Mouse (Mus musculus): ENCODE measurements around the gene Cdpf1. TPM values are rescaled to one million over a fixed set of nuclear protein-coding genes. Genes with fewer than 3 reads are reported as not detected.

Gene Cdpf1
- total and polyA plus RNA-seq, 3 experiments = 10.9 to 14.7 (median 14.7) TPM

GRCm38 (mm10) chr15:85776241-85776640, 35.3 kb downstream of the Cdpf1 start:
- Histone ChIP-seq H3K36me3 (replicated peaks) (no peaks in the 10 kb centered on the region), H3K9me3 (replicated peaks) (no peaks in the 10 kb centered on the region), H3K4me1 (ENCODE audit: insufficient read depth, low read depth, low read length) (no peaks in the 10 kb centered on the region), H3K4me3 (ENCODE audit: low read depth, low read length) (no peak overlapping the region), H3K27me3 (ENCODE audit: insufficient read depth, low read length) (no peaks in the 10 kb centered on the region)
- ATAC-seq (ENCODE audit: extremely low read depth, insufficient number of reproducible peaks, low FRiP score, poor library complexity, severe bottlenecking) (no peak), DNase-seq (ENCODE audit: low spot score) (no peak)
- TF ChIP-seq GATA1 (IDR thresholded peaks at IDR 0.05; ENCODE audit: borderline replicate concordance, low read length) = no peak

DNA sequence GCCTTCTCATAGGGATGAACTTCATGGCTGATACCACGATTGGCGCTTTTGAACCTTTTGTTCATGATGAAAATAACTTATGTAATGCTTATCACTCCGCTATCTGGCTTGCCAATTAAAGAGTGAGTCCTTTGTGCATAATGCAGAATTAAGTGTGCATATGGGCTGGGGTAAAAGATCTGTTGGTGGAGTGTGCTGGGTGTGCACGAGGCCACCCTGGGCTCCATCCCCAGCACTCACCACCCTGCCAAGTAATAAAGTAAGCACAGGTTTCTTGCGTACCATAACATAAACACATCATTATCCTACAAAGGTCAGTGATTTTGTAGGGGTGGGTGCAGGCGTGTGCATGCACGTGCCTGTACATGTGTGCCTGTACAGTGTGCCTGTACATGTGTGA, 36.5 kb downstream of the Cdpf1 start:
- no peaks in the 10 kb centered on the region; the same call in 1 of the 2 replicates for H3K27me3 ChIP-seq (ENCODE audit: insufficient read depth, low read length)
- H3K4me1 ChIP-seq (ENCODE audit: insufficient read depth, low read depth, low read length) = no peaks in the 10 kb centered on the region
- DNase-seq (ENCODE audit: low spot score) (no peak), ATAC-seq (ENCODE audit: extremely low read depth, insufficient number of reproducible peaks, low FRiP score, poor library complexity, severe bottlenecking) (no peak)
- H3K36me3 ChIP-seq (replicated peaks) = no peaks in the 10 kb centered on the region
- H3K4me3 ChIP-seq (ENCODE audit: low read depth, low read length) = no peak overlapping the region
- no peak for TF ChIP-seq GATA2 (IDR thresholded peaks at IDR 0.05; ENCODE audit: borderline replicate concordance, low read depth, low read length)
- TF ChIP-seq TAL1 (conservative IDR thresholded peaks at IDR 0.05; ENCODE audit: low read depth, low read length) = no peak
- no peak for TF ChIP-seq CTCF (IDR thresholded peaks at IDR 0.05; ENCODE audit: low read depth, low read length)
- no peak for TF ChIP-seq GATA1 (IDR thresholded peaks at IDR 0.05; ENCODE audit: borderline replicate concordance, low read length)
- no peak for TF ChIP-seq POLR2AphosphoS5 (IDR thresholded peaks at IDR 0.05; ENCODE audit: insufficient replicate concordance, low read depth, low read length)
- no peaks in the 10 kb centered on the region for H3K9me3 ChIP-seq (replicated peaks)

GRCm38 (mm10) chr15:85774419-85774818, 37.1 kb downstream of the Cdpf1 start:
- TF ChIP-seq TAL1 (conservative IDR thresholded peaks at IDR 0.05; ENCODE audit: low read depth, low read length) (no peak), CTCF (IDR thresholded peaks at IDR 0.05; ENCODE audit: low read depth, low read length) (no peak), GATA1 (IDR thresholded peaks at IDR 0.05; ENCODE audit: borderline replicate concordance, low read length) (no peak), POLR2AphosphoS5 (IDR thresholded peaks at IDR 0.05; ENCODE audit: insufficient replicate concordance, low read depth, low read length) (no peak), GATA2 (IDR thresholded peaks at IDR 0.05; ENCODE audit: borderline replicate concordance, low read depth, low read length) (no peak)
- Histone ChIP-seq H3K4me1 (ENCODE audit: insufficient read depth, low read depth, low read length) (no peaks in the 10 kb centered on the region), H3K4me3 (ENCODE audit: low read depth, low read length) (no peak overlapping the region), H3K27me3 (ENCODE audit: insufficient read depth, low read length) (no peaks in the 10 kb centered on the region; the same call in 1 of the 2 replicates), H3K9me3 (replicated peaks) (no peaks in the 10 kb centered on the region), H3K36me3 (replicated peaks) (no peaks in the 10 kb centered on the region)
- no peak for ATAC-seq (ENCODE audit: extremely low read depth, insufficient number of reproducible peaks, low FRiP score, poor library complexity, severe bottlenecking)
- no peak for DNase-seq (ENCODE audit: low spot score)

- ATAC-seq (ENCODE audit: extremely low read depth, insufficient number of reproducible peaks, low FRiP score, poor library complexity, severe bottlenecking) = no peak
Observed at GRCm38 (mm10) chr15:85772146-85772740, 39.3 kb downstream of the Cdpf1 start.

DNA sequence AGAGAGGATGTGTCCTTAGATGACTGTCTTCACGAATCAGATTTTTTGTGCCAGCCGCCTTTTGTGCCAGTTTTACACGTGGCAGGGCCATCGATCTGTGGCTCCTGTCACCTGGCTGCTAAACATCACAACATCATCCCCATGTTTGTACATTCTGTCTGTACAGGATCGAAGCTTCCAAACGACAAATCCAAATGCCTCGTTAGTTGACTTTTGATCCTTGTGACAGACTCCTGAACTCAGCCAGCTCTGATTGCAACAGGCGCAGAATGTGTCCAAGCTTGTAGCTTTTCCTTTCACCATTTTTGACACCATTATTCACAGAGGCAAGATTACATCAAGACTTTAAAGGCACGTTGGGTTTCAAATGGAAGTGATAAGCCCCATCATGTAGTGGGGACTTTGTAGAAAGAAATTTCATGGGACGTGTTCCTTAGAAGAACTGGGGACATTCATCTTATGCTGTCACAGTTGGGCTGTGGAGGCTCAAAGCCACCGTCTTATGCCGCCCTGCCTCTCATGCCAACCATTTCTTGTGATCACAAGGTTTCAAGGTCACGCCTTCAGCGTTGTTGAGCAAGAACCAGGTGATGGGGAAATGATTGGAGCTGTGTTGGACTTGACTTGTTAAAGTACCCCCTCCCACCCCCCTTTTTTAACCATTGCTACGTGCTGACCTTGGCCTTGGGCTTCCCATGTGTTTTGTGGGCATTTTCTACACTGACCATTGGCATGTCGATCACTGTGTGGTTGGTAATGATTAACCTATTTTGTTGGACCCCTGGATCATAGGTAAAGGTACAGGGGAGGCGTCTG, 40.0 kb downstream of the Cdpf1 start:
- no peak for TF ChIP-seq POLR2AphosphoS5 (IDR thresholded peaks at IDR 0.05; ENCODE audit: insufficient replicate concordance, low read depth, low read length)
- no peak for TF ChIP-seq GATA1 (IDR thresholded peaks at IDR 0.05; ENCODE audit: borderline replicate concordance, low read length)
- TF ChIP-seq TAL1 (conservative IDR thresholded peaks at IDR 0.05; ENCODE audit: low read depth, low read length) = no peak
- TF ChIP-seq GATA2 (IDR thresholded peaks at IDR 0.05; ENCODE audit: borderline replicate concordance, low read depth, low read length) = no peak
- no peak for TF ChIP-seq CTCF (IDR thresholded peaks at IDR 0.05; ENCODE audit: low read depth, low read length)
- no peaks in the 10 kb centered on the region for H3K4me1 ChIP-seq (ENCODE audit: insufficient read depth, low read depth, low read length)
- H3K36me3 ChIP-seq (replicated peaks) = no peaks in the 10 kb centered on the region
- no peak overlapping the region for H3K4me3 ChIP-seq (ENCODE audit: low read depth, low read length)
- H3K27me3 ChIP-seq (ENCODE audit: insufficient read depth, low read length) = no peaks in the 10 kb centered on the region; the same call in 1 of the 2 replicates
- DNase-seq (ENCODE audit: low spot score) (no peak), ATAC-seq (ENCODE audit: extremely low read depth, insufficient number of reproducible peaks, low FRiP score, poor library complexity, severe bottlenecking) (no peak)
- no peaks in the 10 kb centered on the region for H3K9me3 ChIP-seq (replicated peaks)

More at GRCm38 (mm10) chr15:85772146-85772740, 39.3 kb downstream of the Cdpf1 start:
- no peaks in the 10 kb centered on the region for H3K36me3 ChIP-seq (replicated peaks)
- H3K9me3 ChIP-seq (replicated peaks) = no peaks in the 10 kb centered on the region
- DNase-seq (ENCODE audit: low spot score) = no peak
- TF ChIP-seq TAL1 (conservative IDR thresholded peaks at IDR 0.05; ENCODE audit: low read depth, low read length) = no peak
- no peak for TF ChIP-seq CTCF (IDR thresholded peaks at IDR 0.05; ENCODE audit: low read depth, low read length)
- TF ChIP-seq GATA1 (IDR thresholded peaks at IDR 0.05; ENCODE audit: borderline replicate concordance, low read length) = no peak
- TF ChIP-seq GATA2 (IDR thresholded peaks at IDR 0.05; ENCODE audit: borderline replicate concordance, low read depth, low read length) = no peak
- no peak overlapping the region for H3K4me3 ChIP-seq (ENCODE audit: low read depth, low read length)
- no peaks in the 10 kb centered on the region; the same call in 1 of the 2 replicates for H3K27me3 ChIP-seq (ENCODE audit: insufficient read depth, low read length)
- H3K4me1 ChIP-seq (ENCODE audit: insufficient read depth, low read depth, low read length) = no peaks in the 10 kb centered on the region

DNA sequence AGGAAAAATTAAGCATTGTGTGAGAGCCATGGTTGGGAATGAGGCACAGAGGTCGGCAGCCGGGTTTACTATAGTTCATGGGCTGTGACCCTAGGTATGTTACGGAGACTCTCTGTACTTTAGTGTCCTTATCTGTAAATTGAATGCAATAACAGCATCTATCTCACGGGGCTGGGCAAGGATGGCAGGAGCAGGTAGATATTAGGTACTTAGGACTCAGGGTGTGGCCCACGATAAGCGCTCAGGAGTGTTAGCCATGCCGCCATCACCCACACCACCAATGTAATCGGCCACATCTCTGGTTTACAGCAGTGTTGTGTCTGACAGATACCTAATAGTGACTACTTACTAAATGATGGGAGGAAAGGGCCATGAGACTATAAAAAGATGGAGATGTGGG, 42.5 kb downstream of the Cdpf1 start:
- H3K9me3 ChIP-seq (replicated peaks) = no peaks in the 10 kb centered on the region
- H3K27me3 ChIP-seq (ENCODE audit: insufficient read depth, low read length) = no peaks in the 10 kb centered on the region; the same call in 1 of the 2 replicates
- no peaks in the 10 kb centered on the region for H3K4me1 ChIP-seq (ENCODE audit: insufficient read depth, low read depth, low read length)
- H3K36me3 ChIP-seq (replicated peaks) = no peaks in the 10 kb centered on the region
- DNase-seq (ENCODE audit: low spot score) = no peak
- no peak for ATAC-seq (ENCODE audit: extremely low read depth, insufficient number of reproducible peaks, low FRiP score, poor library complexity, severe bottlenecking)
- no peak overlapping the region for H3K4me3 ChIP-seq (ENCODE audit: low read depth, low read length)
- no peak for TF ChIP-seq GATA2 (IDR thresholded peaks at IDR 0.05; ENCODE audit: borderline replicate concordance, low read depth, low read length)
- TF ChIP-seq TAL1 (conservative IDR thresholded peaks at IDR 0.05; ENCODE audit: low read depth, low read length) = no peak
- TF ChIP-seq CTCF (IDR thresholded peaks at IDR 0.05; ENCODE audit: low read depth, low read length) = no peak
- no peak for TF ChIP-seq GATA1 (IDR thresholded peaks at IDR 0.05; ENCODE audit: borderline replicate concordance, low read length)
- no peak for TF ChIP-seq POLR2AphosphoS5 (IDR thresholded peaks at IDR 0.05; ENCODE audit: insufficient replicate concordance, low read depth, low read length)
